35 mouse cellular contexts compared by ENCODE assay signal in the genomic region with DNA sequence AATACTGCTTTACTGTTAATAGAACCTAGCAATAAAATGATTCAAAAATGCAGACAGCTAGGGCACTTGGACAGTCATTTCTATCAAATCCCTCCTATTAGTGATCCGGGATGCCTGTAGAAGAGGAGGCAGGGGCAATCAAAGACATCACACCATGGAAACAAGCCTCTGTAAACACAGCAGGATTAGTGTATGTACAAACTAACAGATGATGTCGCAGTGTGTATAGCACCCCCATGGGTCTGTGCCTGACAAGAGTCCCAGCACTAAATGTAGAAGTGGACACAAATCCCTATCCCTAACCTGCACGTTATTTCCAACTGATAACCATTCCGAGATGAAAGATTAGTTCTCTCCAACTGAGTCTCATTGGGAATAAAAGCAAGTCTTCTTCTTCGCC.
"Had no signal": no experiment of that assay in that cellular context is flagged by ENCODE, and none has a peak within 500 bp of the region (broad histone marks: within the 10 kb centered on the region; RNA-seq: fewer than 3 reads in every experiment).

No protein-coding gene starts in this region.

- H3K27me3 ChIP-seq: heart, embryonic 12.5 days; heart, embryonic 13.5 days; heart, embryonic 15.5 days; hindbrain, embryonic 12.5 days; hindbrain, embryonic 13.5 days; hindbrain, embryonic 15.5 days; intestine, embryonic 15.5 days; kidney, embryonic 15.5 days had no signal

- H3K4me3 ChIP-seq: heart, embryonic 10.5 days; heart, embryonic 12.5 days; heart, embryonic 13.5 days; heart, embryonic 15.5 days; hindbrain, embryonic 10.5 days; hindbrain, embryonic 12.5 days; hindbrain, embryonic 13.5 days; hindbrain, embryonic 15.5 days; intestine, embryonic 15.5 days; kidney, embryonic 15.5 days; layer of hippocampus, adult 2 months had no signal

- H3K4me1 ChIP-seq: heart, embryonic 10.5 days; heart, embryonic 12.5 days; heart, embryonic 13.5 days; heart, embryonic 15.5 days; hindbrain, embryonic 10.5 days; hindbrain, embryonic 12.5 days; hindbrain, embryonic 13.5 days; hindbrain, embryonic 15.5 days; intestine, embryonic 15.5 days; kidney, embryonic 15.5 days had no signal

- H3K9me3 ChIP-seq: heart, embryonic 10.5 days; heart, embryonic 12.5 days; heart, embryonic 13.5 days; heart, embryonic 15.5 days; hindbrain, embryonic 10.5 days; hindbrain, embryonic 12.5 days; hindbrain, embryonic 13.5 days; hindbrain, embryonic 15.5 days; intestine, embryonic 15.5 days; kidney, embryonic 15.5 days had no signal

- H3K4me2 ChIP-seq: heart, embryonic 11.5 days; heart, embryonic 12.5 days; heart, embryonic 13.5 days; heart, embryonic 15.5 days; hindbrain, embryonic 12.5 days; hindbrain, embryonic 13.5 days; hindbrain, embryonic 14.5 days; hindbrain, embryonic 15.5 days; intestine, embryonic 15.5 days; kidney, embryonic 15.5 days had no signal

- H3K27ac ChIP-seq: heart, embryonic 10.5 days; heart, embryonic 13.5 days; heart, embryonic 15.5 days; hindbrain, embryonic 10.5 days; hindbrain, embryonic 12.5 days; hindbrain, embryonic 13.5 days; hindbrain, embryonic 14.5 days; hindbrain, embryonic 15.5 days; hindbrain, postnatal 0 days; intestine, embryonic 15.5 days; kidney, embryonic 15.5 days; kidney, postnatal 0 days; layer of hippocampus, adult 2 months had no signal

- H3K36me3 ChIP-seq: heart, embryonic 10.5 days; heart, embryonic 12.5 days; heart, embryonic 13.5 days; heart, embryonic 15.5 days; hindbrain, embryonic 10.5 days; hindbrain, embryonic 12.5 days; hindbrain, embryonic 13.5 days; hindbrain, embryonic 15.5 days; intestine, embryonic 15.5 days; kidney, embryonic 15.5 days had no signal

- ATAC-seq: hindbrain, embryonic 16.5 days; hindbrain, postnatal 0 days; inflammation-experienced regulatory T-cells, adult 6 months; intestine, embryonic 15.5 days; intestine, embryonic 16.5 days; intestine, postnatal 0 days had no signal

- H3K9ac ChIP-seq: heart, embryonic 12.5 days; heart, embryonic 13.5 days; heart, embryonic 15.5 days; hindbrain, embryonic 12.5 days; hindbrain, embryonic 13.5 days; hindbrain, embryonic 14.5 days; hindbrain, embryonic 15.5 days; intestine, embryonic 15.5 days; kidney, embryonic 15.5 days had no signal

- DNase-seq: heart, postnatal 10 days; heart, postnatal 14 days; heart, postnatal 36 days; heart, postnatal 4 days; kidney, adult 11 months; kidney, adult 18-20 months; kidney, adult 2 months; kidney, adult 8-10 months; kidney, adult 9 months; kidney, postnatal 10 days; kidney, postnatal 14 days; kidney, postnatal 25 days; kidney, postnatal 36 days; kidney, postnatal 4 days; layer of hippocampus, adult 9-11 months; layer of hippocampus, postnatal 36 days had no signal
